Mouse (Mus musculus) adrenal gland, adult 2 months (tissue): ENCODE measurements around the gene Gmds. TPM values are rescaled to one million over a fixed set of nuclear protein-coding genes. Genes with fewer than 3 reads are reported as not detected.

Experiments used
- DNase-seq: peaks from one replicate; pipeline ENCODE4 v3.0.0; 2021
- polyA plus RNA-seq: library from polyadenylated mRNA; depleted of rRNA; stranded (reverse); fragments of >200 nt; gene quantifications from 2 replicates; pipeline ENCODE4 v1.2.3, GENCODE M21; 2012
- total RNA-seq, 2 experiments: library from RNA; stranded (reverse); gene quantifications; 2 replicates each; pipeline ENCODE4 v1.2.3; 2021

Gene Gmds
- total and polyA plus RNA-seq, 3 experiments, result 5.7 to 8.6 (median 6.9) TPM

DNA sequence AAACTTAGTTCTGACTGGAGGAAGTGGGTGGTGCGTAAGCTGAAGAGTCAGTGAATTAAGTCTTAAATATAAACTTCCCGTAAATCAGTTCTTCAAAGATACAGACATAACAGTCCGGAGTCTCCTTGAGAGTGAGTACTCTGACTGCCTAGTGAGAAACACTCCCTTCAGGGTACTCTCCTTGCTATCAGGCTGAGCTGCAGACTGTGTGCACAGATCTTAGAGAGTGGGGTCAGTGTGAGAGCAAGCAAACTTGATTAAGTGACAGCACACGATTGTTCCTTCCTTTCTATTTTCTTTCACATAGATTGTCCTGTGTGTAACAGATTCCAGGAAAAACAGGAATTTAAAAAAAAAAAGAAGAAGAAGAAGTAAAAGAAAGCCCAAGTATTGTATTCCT, 382.4 kb downstream of the Gmds start:
- DNase-seq, result no peak

DNA sequence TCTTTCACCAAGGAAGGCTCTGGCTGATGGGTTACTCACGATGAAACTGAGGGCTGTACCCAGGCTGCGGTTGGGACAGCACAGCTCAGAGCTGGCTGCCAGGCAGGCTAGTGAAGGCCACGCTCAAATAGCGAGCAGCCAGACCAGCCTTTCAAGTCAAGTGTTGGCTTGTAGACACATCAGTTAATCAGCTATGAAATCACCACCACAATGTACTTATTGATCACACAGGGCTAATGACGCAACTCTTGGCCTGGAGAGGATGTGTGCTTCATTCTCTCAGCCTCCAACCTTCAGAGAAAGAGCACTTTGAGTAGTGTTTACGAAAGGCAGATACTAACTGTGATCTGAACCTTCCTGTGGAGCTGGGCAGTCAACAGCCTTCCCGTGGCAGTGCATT, 383.4 kb downstream of the Gmds start:
- peak; percentile 81 for DNase-seq

DNA sequence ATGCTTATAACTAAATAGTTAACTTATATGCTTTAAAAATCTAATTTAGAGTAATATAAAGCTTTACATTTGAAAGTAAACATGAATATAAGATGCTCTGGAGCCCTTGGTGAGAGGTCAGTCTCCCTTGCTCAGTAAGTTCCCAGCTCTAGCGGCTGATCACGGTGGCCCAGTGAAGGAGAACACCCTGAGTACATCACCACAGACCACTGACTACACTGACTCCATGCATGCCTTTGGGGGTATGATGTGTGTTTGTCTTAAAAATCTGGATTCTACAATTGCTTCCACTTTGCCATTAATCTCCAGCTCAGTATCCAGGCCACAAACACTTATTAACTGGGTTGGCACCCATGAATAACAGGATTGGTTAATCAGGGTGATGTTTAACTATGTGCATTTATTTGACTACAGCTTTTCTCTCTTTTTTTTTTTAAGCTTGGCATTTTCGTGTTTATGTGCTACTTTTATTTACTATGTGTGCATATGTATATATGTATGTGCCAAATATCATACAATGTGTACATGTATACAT, 393.8 kb downstream of the Gmds start:
- DNase-seq, result no peak

DNA sequence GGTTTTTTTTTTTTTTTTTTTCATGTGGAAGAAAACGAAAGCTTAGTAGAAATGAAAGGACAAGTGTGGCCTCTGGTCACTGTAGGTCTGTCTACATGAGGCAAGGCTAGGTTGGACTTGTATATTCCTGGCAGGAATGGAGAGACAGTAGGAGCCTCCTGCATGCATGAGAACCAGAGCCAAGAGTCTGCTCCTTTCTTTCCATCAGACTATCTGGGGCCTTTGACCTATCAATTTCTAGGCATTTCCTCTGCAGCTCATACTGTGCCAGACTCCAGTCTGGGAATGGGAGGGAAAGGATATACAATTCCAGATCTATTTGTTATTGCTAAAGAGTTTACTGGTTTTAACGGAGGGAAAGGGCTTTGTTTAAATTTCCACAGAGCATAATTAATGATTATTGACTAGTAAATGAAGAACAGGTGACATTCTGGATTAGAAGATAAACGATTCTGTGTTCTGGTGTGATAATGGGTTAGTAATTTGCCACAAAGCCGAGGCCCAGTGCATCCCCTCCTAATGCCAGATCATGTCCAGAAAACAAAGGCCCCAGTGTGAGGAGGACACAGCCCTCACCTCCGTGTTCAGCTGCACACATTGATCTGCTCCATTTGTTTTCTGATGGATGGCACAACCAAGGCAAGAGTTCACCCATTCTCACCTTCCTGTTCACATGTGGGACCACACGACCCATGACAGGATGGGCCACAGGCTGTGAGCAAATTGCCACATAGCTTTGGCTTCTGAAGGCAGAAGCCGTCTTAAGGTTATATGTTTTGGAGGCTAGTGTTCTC, 394.9 kb downstream of the Gmds start:
- DNase-seq, result no peak

DNA sequence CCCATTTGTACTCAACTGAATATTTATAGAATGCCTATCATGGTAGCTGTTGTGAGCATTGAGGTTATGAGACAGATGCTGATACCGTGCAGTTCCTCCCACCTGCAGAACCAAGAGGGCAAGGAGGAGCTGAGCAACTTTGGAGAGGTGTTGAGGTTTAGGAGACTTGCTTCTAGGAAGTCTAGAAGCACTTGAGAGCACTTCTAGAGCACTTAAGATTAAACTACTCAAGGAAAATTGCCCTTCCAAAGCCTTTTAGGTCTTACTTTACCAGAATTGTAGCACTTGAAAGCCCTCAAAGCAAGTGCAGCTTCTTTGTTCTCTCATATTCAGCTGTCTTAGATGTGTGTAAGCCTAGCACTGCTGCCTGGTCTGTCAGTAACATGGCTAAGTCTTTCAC, 409.2 kb downstream of the Gmds start:
- no peak for DNase-seq

DNA sequence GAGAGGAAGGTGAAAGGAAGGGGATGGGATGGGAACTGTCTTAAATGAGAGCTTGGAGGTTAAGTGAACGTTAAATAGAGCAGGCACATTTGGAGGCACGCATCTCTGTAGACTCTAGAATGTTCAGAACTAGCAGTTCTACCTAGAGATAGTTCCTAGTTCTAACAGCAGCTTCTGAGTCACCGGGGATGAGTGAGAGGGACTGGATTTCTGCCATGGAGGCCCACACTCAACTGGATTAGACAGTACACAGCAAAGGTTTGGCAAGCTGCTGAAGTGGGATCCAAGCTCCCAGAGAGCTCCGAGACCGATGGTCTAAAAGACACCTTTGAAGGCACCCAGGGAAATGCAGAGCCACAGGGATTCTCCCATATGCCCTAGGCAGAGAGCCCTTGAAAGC, 411.9 kb downstream of the Gmds start:
- no peak for DNase-seq

DNA sequence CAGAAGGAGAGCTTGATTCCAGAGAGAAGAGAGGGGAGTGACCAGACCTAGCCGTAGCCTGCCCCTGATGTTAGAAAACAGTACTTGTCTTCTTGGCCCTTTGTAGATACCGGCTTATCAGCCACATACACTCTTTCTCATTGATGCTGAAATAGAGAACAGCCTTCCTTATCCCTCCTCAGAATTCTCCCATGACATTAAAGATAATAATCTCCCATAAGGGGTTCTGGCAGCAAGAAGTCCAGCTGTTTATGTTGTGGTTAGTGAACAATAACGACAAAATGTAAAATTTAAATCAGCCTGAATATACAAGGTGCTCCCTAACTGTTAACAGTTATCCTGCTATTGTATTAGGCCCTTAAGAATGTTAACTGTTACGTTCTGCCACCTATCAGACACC, 414.0 kb downstream of the Gmds start:
- DNase-seq, result no peak

DNA sequence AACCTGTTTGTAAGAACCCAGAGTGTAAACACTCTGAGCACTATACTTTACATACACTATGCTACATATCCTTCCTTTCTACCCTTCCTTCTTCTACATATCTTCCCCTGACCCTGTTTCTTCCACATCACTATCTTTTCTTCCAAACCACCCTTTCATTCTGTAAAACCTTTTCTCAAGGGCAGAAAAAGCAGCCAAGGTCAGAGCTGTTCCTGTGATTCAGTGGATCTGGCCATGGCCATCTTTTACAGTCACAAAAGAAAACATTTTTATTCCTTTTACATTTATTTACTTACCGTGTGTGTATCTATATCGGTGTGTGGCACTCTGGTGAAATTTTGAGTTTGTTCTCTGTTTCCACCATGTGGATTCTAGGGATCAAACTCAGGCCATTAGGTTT, 418.8 kb downstream of the Gmds start:
- DNase-seq, result peak; percentile 62

DNA sequence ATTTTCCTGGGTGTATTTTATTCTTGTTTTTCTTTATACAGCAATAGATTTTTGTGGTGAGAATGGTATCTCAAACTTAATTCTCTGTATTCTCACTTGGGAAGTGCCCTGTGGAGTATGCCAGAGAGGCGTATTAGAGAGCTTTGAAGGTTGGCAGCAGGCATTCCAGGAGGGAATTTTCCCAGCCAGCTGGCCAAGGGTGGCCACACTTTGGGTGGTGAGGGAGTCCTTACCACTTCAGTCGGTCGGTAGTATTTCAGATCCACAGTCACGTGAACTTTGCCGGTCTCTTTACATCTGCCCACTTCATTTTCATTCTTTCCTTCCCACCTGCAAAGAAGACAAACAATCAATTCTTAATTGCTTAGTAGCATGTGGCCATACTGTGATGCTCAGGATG, 421.2 kb downstream of the Gmds start:
- DNase-seq, result no peak

DNA sequence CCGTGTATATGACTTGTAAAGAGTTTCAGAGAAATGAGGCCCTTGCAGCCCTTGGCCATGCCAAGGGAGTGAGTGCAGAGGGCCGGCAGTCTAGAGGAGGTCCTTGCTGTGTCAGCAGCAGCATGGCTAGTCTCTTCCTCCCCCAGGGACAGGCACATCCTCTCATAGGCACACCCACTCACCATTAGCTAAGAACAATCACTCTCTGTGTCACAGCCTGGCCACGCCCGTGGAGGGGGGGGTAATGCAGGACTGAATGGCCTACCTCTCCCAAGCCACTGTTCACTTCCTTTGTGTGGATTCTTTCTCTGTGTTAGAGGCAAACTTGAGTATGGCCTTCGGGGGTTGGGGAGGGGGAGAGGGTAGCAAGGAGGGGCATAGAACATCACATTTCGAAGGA, 422.8 kb downstream of the Gmds start:
- DNase-seq, result no peak

DNA sequence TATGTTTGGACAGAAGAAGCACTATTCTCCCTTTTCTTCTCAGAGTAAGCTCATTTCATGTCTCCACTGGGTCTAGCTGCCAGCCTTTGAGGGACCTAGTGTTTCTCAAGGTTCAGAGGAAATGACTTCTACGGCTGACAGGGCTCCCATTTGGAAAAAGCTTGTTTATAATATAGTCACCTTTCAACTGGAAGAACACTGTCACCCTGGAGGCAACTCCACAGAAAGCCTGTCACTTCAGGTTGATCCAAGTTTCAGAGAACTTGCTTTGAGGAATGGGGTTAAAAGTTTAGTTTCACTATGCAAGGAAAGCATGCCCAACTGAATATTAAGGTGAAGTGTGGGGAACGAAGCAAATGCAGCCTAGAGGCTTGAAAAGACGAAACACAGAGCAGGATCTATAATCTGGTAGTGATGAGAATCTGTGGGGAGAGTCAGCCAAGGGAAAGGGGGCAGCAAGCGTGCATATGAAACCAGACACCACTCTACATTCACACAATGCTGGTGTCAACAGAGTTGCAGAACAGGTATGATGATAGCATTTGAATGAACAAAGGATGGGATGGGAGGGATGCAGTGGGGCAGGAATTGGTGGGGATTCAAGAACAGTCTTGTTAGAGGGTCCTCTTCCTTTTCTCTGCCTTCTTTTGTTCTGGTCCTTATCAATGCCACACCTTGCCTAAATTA, 423.5 kb downstream of the Gmds start:
- no peak for DNase-seq

DNA sequence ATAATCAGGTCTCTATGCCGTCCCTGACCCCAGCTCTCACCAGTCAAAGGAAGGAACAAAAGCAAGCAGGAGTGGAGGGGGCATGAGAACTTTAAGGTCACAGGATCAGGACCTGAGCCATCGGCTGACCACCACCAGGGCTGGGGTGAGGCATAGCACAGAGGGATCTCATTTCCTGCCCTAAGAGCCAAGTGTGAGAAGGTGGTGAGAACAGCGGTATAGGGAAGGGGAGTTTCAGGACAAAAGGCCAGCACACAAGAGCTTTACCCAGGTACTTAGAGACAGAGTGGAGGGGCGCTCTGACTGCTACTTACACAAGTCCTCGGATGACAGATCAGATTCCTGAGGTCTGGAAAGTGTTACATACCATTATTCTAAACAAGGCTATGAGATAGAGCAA, 426.6 kb downstream of the Gmds start:
- DNase-seq, result no peak

DNA sequence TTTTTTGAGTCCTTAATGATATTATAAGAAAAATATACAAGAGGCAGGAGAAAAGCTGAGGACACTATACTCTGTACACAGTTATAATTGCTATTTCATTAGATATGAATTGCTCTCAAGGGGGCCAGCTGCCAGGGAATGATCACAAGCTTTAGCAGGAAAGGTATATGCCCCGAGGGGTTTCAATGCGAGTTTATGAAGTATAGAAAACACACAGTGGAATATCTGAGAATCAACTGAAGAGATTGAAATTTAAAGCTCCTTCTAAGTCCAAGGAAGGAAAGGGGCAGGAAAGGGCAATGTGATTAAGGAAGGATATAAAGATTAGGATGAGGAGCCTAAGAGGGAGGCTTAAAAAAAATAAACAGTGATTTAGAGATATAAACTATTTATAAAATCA, 427.2 kb downstream of the Gmds start:
- no peak for DNase-seq

DNA sequence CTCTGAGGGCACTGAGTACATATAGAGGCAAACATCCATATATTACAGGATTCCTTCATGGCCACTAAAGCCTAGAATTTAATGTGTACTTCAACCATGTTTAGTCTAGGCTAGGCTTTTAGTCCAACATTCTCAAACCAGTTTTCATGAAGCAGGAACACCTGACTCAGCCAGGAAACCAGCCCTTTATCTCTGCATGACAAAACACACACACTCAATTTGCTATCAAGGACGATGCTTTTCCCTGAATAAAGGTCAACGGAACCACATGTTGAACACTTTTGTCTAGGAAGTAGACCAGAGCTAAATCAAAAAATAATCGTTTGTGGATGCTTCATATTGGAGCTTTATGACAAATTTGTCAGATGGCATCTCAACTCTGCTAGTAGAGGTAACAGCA, 429.5 kb downstream of the Gmds start:
- peak; percentile 33 for DNase-seq

DNA sequence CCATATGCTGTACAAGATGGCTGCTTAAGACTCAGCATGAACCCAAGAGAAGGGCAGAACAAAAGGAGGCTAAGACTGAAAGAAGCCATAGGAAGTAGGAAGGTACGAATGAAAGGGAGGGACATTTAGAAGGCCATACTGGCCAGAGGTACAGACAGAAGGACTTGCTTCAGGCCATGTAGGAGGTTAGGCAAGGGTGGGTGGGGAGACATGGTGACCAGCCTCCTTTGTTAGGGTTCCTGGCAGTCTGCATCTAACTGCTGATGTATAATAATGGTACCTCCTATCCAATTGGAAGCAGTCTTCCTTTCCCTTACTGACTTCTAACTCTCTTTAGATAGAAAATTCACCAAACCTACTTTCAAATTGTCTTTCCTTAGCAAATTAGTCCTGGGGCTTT, 432.0 kb downstream of the Gmds start:
- DNase-seq, result no peak

DNA sequence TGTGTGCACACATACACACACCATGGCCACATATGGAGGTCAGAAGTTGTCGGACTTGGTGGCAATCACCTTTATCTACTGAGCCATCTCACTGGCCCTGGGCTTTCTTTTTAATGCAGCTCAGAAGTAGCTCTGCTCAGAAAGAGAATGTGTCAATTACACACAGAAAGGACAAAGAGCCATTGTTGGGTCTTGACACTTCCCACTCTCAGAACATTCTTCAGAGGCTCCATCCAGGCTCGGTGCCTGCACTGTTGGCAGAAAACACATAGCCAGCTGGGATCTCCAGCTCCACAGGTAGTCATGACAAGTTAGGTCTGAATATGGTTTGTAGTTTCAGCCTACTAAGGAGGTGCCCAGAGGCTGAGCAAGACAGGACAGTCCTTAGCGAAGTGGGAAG, 438.3 kb downstream of the Gmds start:
- DNase-seq, result no peak

DNA sequence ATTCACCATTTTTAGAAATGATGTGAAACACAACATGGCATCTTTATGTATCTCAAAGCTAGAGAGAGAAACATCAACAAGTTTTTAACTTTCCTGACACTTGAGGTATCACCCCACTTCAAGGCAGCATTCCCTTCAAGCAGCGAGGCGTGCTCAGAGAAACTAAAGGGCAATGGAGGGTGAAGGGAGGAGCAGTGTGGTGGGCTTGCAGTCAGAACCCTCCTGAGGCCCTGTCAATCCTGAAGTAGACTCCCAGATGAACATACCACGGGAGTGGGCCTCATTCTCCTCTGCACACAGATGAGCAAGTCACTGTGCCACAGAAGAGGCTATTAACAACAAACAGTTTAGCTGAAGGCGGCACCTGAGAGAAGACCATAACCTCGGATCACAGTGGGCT, 439.1 kb downstream of the Gmds start:
- DNase-seq, result no peak

DNA sequence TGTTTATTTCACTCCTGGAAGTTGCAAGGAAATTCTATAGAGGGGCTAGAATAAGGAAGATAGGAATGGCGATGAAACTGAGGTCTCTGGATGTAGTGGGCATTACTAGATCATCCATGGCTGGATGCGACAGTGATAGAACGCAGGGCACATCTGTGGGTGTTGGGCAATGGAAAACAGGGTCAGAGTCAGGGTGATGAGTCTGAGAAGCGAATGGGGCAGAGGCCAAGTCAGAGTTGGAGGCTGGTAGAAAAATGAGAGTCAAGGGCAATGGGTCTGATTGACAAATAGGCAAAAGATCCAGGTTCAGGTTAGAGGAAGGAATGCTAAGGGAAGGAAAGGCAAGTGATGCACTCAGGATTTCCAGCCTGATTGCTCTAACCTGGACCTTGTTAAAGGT, 441.0 kb downstream of the Gmds start:
- peak; percentile 48 for DNase-seq

DNA sequence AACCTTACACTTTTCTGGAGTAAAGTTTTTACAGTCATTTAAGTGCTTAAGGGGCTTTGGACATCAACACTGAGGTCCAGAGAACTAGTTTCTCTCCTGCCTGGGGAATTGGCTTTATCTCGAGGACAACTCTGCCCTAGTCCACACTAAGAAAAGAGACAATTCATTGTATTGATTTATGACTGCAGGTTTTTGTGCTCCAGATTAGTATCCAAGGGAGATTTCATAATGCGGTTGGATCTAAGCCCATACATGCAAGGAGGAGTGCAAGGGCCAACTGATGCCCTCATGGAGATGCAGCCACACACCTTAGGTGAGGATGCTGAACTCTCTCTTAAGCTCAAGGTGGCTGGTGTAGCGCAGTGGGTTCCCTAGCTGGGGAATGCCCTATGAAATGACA, 444.0 kb downstream of the Gmds start:
- no peak for DNase-seq

DNA sequence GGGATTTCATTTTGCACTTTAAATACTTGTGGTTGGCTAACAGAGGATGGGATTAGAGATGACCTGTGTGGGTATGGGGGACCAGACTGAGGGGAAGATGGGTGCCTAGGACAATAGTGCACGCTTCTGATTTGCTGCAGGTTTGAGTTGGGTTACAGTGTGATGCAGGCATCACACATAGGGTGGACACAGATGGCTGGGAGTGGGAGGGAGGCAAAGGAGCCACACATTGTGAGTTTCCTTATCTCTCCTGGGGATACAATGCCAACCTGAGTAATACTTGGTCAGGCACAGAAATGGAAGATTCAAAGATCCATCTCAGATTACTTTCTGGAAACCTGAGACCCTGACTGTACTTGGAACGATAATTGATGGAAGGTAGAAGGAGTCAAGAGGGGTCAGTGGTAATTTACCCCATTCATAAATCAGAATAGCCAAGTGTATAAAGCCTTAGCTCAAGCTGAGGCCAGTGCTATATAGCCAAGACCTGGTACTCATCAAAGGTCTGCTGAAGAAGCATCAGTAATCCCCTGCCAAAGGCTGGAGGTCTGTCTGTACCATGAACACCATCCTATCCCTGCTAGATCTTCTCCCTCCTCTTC, 445.5 kb downstream of the Gmds start:
- DNase-seq, result no peak

DNA sequence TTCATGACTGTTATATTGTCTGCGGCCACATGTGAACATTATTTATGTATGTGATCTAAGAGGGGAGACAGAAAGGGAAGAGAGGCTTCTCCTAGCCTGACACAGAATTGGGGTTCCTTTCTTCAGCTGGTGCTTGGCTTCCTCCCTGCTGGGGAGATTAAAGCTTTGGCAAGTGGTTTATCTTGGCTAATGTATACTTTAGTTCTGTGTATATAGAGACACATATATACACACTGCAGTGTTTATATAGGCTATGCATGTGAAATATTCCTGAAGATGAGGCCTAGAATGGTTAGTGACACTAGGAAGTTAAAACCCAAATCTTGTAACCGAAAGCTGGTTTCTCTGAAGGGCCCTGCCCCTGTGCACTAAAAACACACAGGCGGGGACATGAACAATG, 450.0 kb downstream of the Gmds start:
- DNase-seq, result no peak

DNA sequence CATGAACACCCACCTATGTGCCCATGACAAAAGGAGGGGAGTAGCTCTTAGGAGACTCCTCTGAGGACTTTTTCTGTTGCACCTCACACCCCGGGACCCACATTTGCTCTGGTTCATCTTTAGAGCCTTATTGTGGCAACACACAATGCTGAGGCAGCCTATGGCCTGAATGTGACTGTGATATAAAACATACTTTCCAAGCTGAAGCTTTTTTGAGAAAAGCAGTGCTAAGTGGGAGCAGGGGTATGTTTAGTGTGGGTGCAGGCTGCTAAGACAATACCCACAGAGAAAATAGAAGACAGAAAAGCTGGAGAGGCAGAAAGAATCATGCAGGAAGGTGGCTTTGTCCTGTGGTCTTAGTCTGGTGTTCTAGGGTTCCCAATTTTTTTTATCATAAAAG, 452.8 kb downstream of the Gmds start:
- no peak for DNase-seq

DNA sequence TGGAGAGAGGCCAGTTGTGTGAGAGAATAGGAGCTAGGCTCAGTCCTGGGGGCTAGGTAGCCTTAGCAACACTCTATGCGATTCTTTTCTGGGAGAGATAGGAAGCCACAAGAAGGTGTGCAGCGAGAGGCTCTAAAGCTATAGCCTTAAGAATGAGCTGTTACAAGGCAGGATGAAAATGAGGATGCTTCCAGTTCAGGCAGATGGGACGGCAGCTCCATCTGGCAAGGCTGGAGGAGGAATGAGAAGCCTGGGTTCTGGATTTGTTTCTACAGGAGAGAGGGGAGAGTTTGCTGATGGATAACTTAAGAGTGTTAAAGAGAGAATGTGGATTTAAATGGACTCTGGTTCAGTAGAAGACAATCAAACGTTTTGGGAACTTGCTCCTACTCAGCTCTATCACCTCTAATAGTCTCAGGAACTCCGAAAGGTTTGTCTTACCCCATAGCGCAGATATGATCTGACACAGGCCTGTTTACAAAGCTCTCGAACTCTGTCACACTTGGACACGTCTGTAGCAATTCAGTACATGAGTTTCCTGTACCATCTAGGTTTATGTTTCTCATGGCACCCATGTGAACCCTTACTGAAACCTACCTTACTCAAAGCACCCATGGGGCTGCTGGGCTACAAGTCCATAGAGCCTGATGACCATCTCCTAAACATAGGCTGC, 459.6 kb downstream of the Gmds start:
- no peak for DNase-seq
